Mouse (Mus musculus) ES-Bruce4 (cell line): Measurements from ENCODE around the gene Vcam1. TPM values are rescaled to one million over a fixed set of nuclear protein-coding genes. Genes with fewer than 3 reads are reported as not detected.

Experiments used
- H3K27ac ChIP-seq: 2 replicates; pipeline ENCODE4 v1.5.1; 2012; ENCODE audit warnings: low read length, inconsistent platforms; ENCODE audit not compliant: insufficient read depth
- H3K27me3 ChIP-seq: 2 replicates; pipeline ENCODE4 v1.6.1; 2012; ENCODE audit warnings: mild to moderate bottlenecking, low read length, inconsistent platforms; ENCODE audit not compliant: control insufficient read depth, poor library complexity, insufficient read depth, severe bottlenecking
- H3K36me3 ChIP-seq: 2 replicates; pipeline ENCODE4 v1.6.1; 2012; ENCODE audit warnings: inconsistent platforms, mild to moderate bottlenecking, low read length, moderate library complexity; ENCODE audit not compliant: control insufficient read depth, poor library complexity, insufficient read depth, severe bottlenecking
- H3K4me1 ChIP-seq: one replicate; pipeline ENCODE4 v1.8.1; 2011; ENCODE audit warnings: low read length; ENCODE audit not compliant: control insufficient read depth, insufficient read depth
- H3K4me3 ChIP-seq: 2 replicates; pipeline ENCODE4 v1.5.1; 2011; ENCODE audit warnings: low read depth, mild to moderate bottlenecking, low read length
- H3K9ac ChIP-seq: 2 replicates; pipeline ENCODE4 v1.6.1; 2012; ENCODE audit warnings: low read depth, mild to moderate bottlenecking, inconsistent platforms; ENCODE audit not compliant: poor library complexity, severe bottlenecking
- H3K9me3 ChIP-seq: replicated peaks from 2 replicates; pipeline ENCODE4 v1.6.1; 2012; ENCODE audit warnings: mild to moderate bottlenecking, low read length, inconsistent platforms; ENCODE audit not compliant: control insufficient read depth, poor library complexity, insufficient read depth, severe bottlenecking
- CTCF ChIP-seq: IDR thresholded peaks from one replicate; pipeline ENCODE4 v1.8.1; 2011; ENCODE audit warnings: low read depth, low read length
- EP300 ChIP-seq: IDR thresholded peaks from 2 replicates; pipeline ENCODE4 v1.6.1; 2011; ENCODE audit warnings: low read depth, low read length; ENCODE audit not compliant: insufficient read depth
- POLR2A ChIP-seq: IDR thresholded peaks from one replicate; pipeline ENCODE4 v1.8.1; 2011; ENCODE audit warnings: low read length; ENCODE audit not compliant: insufficient read depth
- polyA plus RNA-seq: library from polyadenylated mRNA; stranded (reverse); fragments of >200 nt; gene quantifications from 2 replicates; pipeline ENCODE4 v1.2.4, GENCODE M21; 2011; ENCODE audit warnings: low read depth; ENCODE audit not compliant: missing spikeins, insufficient read depth, insufficient read length

The Vcam1 gene
- polyA plus RNA-seq, 1 experiment: 1.4 TPM

DNA sequence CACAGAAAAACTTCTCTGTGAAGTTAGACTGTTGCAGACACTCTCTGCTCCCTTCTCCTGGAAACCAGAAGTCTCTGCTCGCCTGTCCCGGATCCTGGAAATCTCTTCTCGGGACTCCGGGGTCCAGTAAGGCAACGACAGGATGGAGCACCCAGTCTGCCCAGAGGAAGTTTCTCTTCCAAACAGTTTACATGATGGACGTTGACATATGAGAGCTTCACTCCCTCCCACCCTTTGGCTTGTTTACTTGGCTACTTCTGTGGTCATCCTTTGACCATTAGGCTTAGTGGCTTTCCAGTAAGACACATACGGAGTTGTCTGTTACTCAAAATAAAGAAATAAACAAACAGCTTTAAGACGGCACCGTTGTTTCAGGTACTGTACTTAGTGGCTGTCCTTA lies 19.2 kb upstream of the Vcam1 start:
- no peak for TF ChIP-seq CTCF
- no peak for TF ChIP-seq EP300
- no peak for TF ChIP-seq POLR2A
- H3K4me1 ChIP-seq: no peaks in the 10 kb centered on the region

DNA sequence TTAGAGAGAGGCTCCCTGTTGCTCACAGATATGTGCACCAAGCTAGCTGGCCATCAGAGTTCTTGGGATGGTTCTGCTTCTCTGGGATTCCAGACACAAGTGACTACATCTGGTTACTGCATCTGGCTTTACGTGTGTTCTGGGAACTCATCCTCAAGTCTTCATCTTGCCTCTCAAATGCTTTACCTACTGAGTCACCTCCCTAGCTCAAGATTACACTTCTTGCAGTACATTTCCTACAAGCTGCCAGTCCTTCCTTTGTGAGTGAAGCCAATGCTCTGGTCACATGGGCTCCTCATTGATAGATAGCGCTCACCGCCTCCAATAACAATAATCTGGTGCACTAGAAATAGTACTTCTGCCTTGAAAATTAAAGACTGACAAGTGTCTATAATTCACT lies 11.7 kb upstream of the Vcam1 start:
- Histone ChIP-seq H3K4me3 (no peak overlapping the region), H3K9me3 (no peaks in the 10 kb centered on the region), H3K27me3 (no peaks in the 10 kb centered on the region), H3K4me1 (no peaks in the 10 kb centered on the region), H3K36me3 (no peaks in the 10 kb centered on the region), H3K27ac (no peak overlapping the region), H3K9ac (no peak overlapping the region)
- TF ChIP-seq EP300: no peak
- no peak for TF ChIP-seq CTCF
- TF ChIP-seq POLR2A: no peak

More for the DNA sequence above, 19.2 kb upstream of the Vcam1 start:
- Histone ChIP-seq H3K4me3 (no peak overlapping the region), H3K27me3 (no peaks in the 10 kb centered on the region), H3K9ac (no peak overlapping the region), H3K36me3 (no peaks in the 10 kb centered on the region), H3K9me3 (no peaks in the 10 kb centered on the region), H3K27ac (no peak overlapping the region)

DNA sequence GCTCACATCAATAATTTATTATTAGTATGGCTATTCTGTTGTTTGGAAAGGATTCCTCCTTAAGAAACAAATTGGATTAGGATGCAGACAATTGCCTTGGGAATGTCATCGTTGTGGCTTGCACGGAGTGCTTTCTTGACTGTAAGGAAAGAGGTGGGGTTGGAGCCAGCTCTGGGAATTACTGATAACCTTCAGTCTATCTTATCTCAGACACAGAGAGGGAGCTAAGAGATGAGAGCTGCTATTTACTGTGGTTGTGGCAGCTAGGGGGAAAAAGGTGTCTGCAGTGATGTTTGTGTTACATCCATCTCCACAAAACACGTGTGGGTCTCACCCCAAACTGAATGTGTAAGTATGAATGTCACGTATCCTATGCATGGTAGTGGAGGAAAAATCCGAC lies 9.5 kb upstream of the Vcam1 start:
- Histone ChIP-seq H3K36me3 (no peaks in the 10 kb centered on the region), H3K27ac (no peak overlapping the region), H3K4me1 (no peaks in the 10 kb centered on the region), H3K27me3 (no peaks in the 10 kb centered on the region), H3K4me3 (no peak overlapping the region), H3K9me3 (no peaks in the 10 kb centered on the region), H3K9ac (no peak overlapping the region)
- TF ChIP-seq EP300 (no peak), CTCF (no peak), POLR2A (no peak)

DNA sequence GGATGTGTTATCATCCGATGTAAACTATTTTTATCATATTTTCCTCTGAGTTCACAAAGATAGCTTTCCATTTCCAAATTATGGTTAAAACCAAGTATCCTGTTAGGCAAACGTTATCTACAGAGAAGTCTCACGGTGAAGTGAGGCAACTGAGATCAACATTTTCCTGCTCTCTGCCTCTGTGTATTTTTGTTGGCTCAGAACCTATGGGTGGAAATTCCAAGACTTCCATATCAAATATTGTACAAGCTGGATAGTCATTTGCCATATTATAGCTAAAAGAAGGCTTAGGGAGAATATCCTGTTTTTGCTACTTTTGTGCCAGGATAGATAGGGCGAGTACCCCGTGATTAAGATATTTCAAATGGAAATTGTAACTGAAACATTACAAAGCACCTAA lies 8.6 kb upstream of the Vcam1 start:
- Histone ChIP-seq H3K4me1 (no peaks in the 10 kb centered on the region), H3K9ac (no peak overlapping the region), H3K9me3 (no peaks in the 10 kb centered on the region), H3K27ac (no peak overlapping the region), H3K27me3 (no peaks in the 10 kb centered on the region), H3K36me3 (no peaks in the 10 kb centered on the region), H3K4me3 (no peak overlapping the region)
- TF ChIP-seq CTCF (no peak), POLR2A (no peak), EP300 (no peak)

DNA sequence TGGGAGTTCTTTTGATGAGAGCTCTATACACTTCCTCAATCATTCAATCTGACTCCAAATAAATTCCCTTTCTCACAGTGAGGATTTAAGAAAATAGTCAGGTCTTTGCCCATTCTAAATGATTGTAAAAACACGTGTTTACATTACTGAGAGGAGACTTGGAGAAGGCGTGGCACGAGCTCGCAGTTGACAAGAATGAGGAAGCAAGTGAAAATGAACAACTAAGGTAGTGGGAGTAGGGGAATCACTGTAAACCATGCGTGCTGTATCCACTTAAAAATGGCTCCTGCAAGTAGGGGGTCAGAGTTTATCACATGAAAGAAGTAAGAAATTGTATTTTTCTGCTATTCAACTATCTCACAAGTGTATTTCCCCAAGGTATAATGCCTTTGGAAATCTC lies 3.9 kb upstream of the Vcam1 start:
- H3K27ac ChIP-seq: no peak overlapping the region
- H3K4me1 ChIP-seq: no peaks in the 10 kb centered on the region
- no peaks in the 10 kb centered on the region for H3K27me3 ChIP-seq
- no peak overlapping the region for H3K9ac ChIP-seq
- no peaks in the 10 kb centered on the region for H3K9me3 ChIP-seq
- no peak overlapping the region for H3K4me3 ChIP-seq
- TF ChIP-seq POLR2A: no peak
- TF ChIP-seq CTCF: no peak
- no peak for TF ChIP-seq EP300
- H3K36me3 ChIP-seq: no peaks in the 10 kb centered on the region

DNA sequence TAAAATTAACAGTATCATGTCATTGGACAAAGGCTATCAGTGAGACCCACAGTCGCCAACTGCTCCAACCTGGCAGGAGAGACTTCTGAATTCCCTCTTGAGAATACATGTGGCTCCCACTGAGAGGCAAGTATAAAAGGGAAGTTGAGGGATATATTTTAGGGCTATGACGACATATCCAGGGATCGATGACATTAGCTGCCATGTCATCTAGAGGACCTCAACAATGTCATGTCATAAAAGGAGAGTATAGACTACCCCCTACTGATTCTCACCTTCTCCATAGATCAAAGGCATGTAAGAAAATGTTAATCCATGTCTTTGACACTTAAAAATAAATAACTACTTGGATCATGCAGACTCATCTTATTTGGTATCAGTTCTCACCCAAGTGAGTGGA lies 1.2 kb upstream of the Vcam1 start:
- H3K27me3 ChIP-seq: no peaks in the 10 kb centered on the region
- no peaks in the 10 kb centered on the region for H3K36me3 ChIP-seq
- no peak overlapping the region for H3K27ac ChIP-seq
- TF ChIP-seq EP300 (no peak), CTCF (no peak), POLR2A (no peak)
- H3K9me3 ChIP-seq: no peaks in the 10 kb centered on the region
- H3K4me3 ChIP-seq: no peak overlapping the region
- H3K4me1 ChIP-seq: no peaks in the 10 kb centered on the region
- H3K9ac ChIP-seq: no peak overlapping the region
